Comparison of ENCODE assay signal across 8 mouse cellular contexts in genomic region chr11:36036061-36036695, GRCm38 (mm10). TPM values are rescaled to one million over a fixed set of nuclear protein-coding genes. Genes with fewer than 3 reads are reported as not detected.
DNase-seq lines count a peak whose midpoint lies in the region; ATAC-seq and TF ChIP-seq lines count a peak whose summit lies in the region.

No protein-coding gene starts in this region.

- peaks cover 8% of the 10 kb centered on the region for H3K4me1 ChIP-seq in intestine, embryonic 16.5 days (ENCODE audit: control insufficient read depth, insufficient read depth, low read length)
- H3K4me1 ChIP-seq in midbrain, postnatal 0 days (ENCODE audit: insufficient read depth, low read length) = peaks cover 10% of the 10 kb centered on the region

- intact Hi-C loops in left cerebral cortex, adult 2 months (cut with DNase I) = no loop called here

- peak; percentile 76 to 82 for DNase-seq in adrenal gland, adult 18-20 months (ENCODE audit: low spot score in 2 of 2)
- peak; percentile 80 for DNase-seq in cerebellum, adult 9-10 months
- peak; percentile 83 for DNase-seq in gastrocnemius, postnatal 25 days
- DNase-seq in left cerebral cortex, adult 2 months (ENCODE audit: extremely low spot score in 1 of 2, low spot score in 2 of 2) = peak; percentile 52 to 61
- peak; percentile 96 for DNase-seq in midbrain, postnatal 0 days (ENCODE audit: low spot score)
- peak; percentile 52 for DNase-seq in testis, postnatal 14 days (ENCODE audit: low spot score)

- no peaks in the 10 kb centered on the region for H3K9me3 ChIP-seq in intestine, embryonic 16.5 days (ENCODE audit: control insufficient read depth, low read length)
- no peaks in the 10 kb centered on the region for H3K9me3 ChIP-seq in midbrain, postnatal 0 days (ENCODE audit: low read length)

- H3K4me3 ChIP-seq in intestine, embryonic 16.5 days (ENCODE audit: low read length) = no peak overlapping the region
- no peak overlapping the region for H3K4me3 ChIP-seq in left cerebral cortex, adult 2 months
- H3K4me3 ChIP-seq in midbrain, postnatal 0 days (ENCODE audit: low read depth, low read length) = no peak overlapping the region

- 34% methylated on average over 7 of the region's 7 CpGs for WGBS in intestine, embryonic 16.5 days
- 32% methylated on average over 7 of the region's 7 CpGs for WGBS in midbrain, postnatal 0 days

- TF ChIP-seq CTCF in left cerebral cortex, adult 2 months (IDR thresholded peaks at IDR 0.05) = no peak; the same call in 1 of the 2 replicates
- TF ChIP-seq CTCF in midbrain, postnatal 0 days (IDR thresholded peaks at IDR 0.05) = no peak

- H3K9ac ChIP-seq in intestine, embryonic 16.5 days (ENCODE audit: low read depth, low read length) = no peak overlapping the region
- H3K9ac ChIP-seq in midbrain, postnatal 0 days (replicated peaks; ENCODE audit: low read length, poor library complexity, severe bottlenecking) = no peak overlapping the region

- H3K27me3 ChIP-seq in intestine, embryonic 16.5 days (replicated peaks; ENCODE audit: control insufficient read depth, insufficient read depth, low read length) = no peaks in the 10 kb centered on the region
- no peaks in the 10 kb centered on the region for H3K27me3 ChIP-seq in midbrain, postnatal 0 days (ENCODE audit: insufficient read depth, low read length)

- ATAC-seq in intestine, embryonic 16.5 days = peak; percentile 92
- peak; percentile 63 for ATAC-seq in midbrain, postnatal 0 days (ENCODE audit: low FRiP score)
- no peak for ATAC-seq in monocyte, adult 5-6 weeks (replicated peaks; ENCODE audit: insufficient number of reproducible peaks, low FRiP score, low TSS enrichment, poor library complexity, severe bottlenecking)

- no peak overlapping the region for H3K4me2 ChIP-seq in intestine, embryonic 16.5 days (ENCODE audit: low read depth, low read length)
- H3K4me2 ChIP-seq in midbrain, postnatal 0 days (ENCODE audit: low read depth, low read length, poor library complexity, severe bottlenecking) = no peak overlapping the region

- no peak overlapping the region for H3K27ac ChIP-seq in intestine, embryonic 16.5 days (ENCODE audit: low read length)
- no peak overlapping the region for H3K27ac ChIP-seq in left cerebral cortex, adult 2 months
- H3K27ac ChIP-seq in midbrain, postnatal 0 days (ENCODE audit: low read depth, low read length) = no peak overlapping the region

- no peaks in the 10 kb centered on the region for H3K36me3 ChIP-seq in intestine, embryonic 16.5 days (ENCODE audit: control insufficient read depth, insufficient read depth, low read length)
- H3K36me3 ChIP-seq in midbrain, postnatal 0 days (ENCODE audit: insufficient read depth, low read length) = no peaks in the 10 kb centered on the region

RNA-seq across cellular contexts. Expression of gene Wwc1, which starts 55.9 kb away (rescaled TPM):
- 10 to 100 TPM; 64.0 to 84.7 TPM for total RNA-seq in adrenal gland, adult 18-20 months (2021)
- total RNA-seq in gastrocnemius, postnatal 25 days (2021) = under 1 TPM in 1 of 2 experiments, not detected in 1; 0.32 TPM
- polyA plus RNA-seq in intestine, embryonic 16.5 days (2015; fragmentation: Nextera tagmentation; extraction: Ambion mirVana) = 8.5 and 9.0 TPM in 2 replicates
- 100 to 1,000 TPM; 121 to 137 TPM for total RNA-seq in left cerebral cortex, adult 2 months (2021)
- 11.9 and 15.4 TPM in 2 replicates for total RNA-seq in midbrain, postnatal 0 days (2014; rRNA removed)
- polyA plus RNA-seq in midbrain, postnatal 0 days (2015; fragmentation: Nextera tagmentation; extraction: Ambion mirVana) = 8.0 and 9.2 TPM in 2 replicates
- 0.19 TPM in 1 of 3 replicates, not detected in the others for total RNA-seq in monocyte, adult 5-6 weeks (2017)
